Mouse (Mus musculus): ENCODE data around the gene Sgta. TPM values are rescaled to one million over a fixed set of nuclear protein-coding genes. Genes with fewer than 3 reads are reported as not detected.
"Not testable (repeated sequence)": the region's sequence is repeated elsewhere in the genome, so short reads cannot be mapped to it uniquely, and the experiment has no call there.

The Sgta gene
- total RNA-seq, 2 experiments from 2014 or later: 96.1 to 99.9 TPM

DNA sequence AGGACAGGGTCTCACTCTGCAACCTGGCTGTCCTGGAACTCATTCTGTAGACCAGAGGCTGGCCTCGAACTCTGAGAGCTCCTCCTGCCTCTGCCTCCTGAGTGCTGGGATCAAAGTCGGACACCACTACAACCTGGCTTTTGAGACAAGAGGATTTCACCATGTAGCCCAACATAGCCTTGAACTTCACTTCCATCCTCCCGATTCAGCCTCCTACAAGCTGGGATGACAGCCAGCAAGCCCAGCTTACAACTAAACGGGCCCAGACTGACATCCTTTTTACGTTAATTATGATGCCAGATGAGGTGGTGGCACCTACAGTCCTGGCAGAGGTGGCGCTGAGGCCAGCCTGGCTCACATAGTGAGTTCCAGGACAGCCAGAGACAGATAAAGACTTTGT, 1.1 kb downstream of the Sgta start:
- intact Hi-C loops (cut with DNase I): no loop called here

GRCm38 (mm10) chr10:81057406-81058130, 2.4 kb downstream of the Sgta start:
- peak; percentile 20 to 24 for DNase-seq
- intact Hi-C loops (cut with DNase I): no loop called here

More for the DNA sequence above, 1.1 kb downstream of the Sgta start:
- no peak for DNase-seq

DNA sequence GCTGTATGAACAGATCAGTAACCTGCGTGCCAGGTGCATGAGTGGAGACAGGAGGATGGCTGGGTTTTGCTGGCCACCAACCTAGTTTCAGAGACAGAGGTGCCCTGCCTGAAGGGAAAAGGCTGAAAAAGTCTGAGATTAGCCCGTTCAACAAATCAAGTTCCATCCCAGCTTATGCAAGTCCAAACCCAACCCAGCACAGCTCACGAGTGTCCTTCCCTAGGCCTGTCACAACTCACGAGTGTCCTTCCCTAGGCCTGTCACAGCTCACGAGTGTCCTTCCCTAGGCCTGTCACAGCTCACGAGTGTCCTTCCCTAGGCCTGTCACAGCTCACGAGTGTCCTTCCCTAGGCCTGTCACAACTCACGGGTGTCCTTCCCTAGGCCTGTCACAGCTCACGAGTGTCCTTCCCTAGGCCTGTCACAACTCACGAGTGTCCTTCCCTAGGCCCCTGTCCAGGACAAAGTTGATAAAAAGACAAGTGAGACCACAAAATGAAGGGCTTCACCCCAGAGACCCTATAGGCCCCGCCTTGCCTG, 4.1 kb downstream of the Sgta start:
- intact Hi-C loops (cut with DNase I); DNase-seq: not testable (repeated sequence)

DNA sequence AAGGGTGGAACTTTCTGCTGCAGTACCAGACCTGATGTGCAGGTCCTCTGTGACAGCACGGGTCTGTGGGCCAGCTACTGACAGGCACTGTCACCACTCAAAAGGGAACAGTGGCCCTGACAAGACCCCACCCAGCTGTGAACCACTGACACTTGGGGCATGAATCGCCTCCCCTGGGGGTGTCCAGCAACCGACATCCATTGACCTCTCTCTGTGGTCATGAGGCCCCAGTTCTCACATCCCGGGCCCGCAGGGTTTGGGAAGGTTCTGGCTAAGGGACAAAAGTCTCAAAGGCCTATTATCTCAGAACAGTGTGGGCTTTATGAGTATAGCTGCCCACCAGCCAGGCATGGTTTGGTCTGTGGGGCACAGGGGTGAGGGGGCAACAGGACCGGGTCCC, 4.8 kb downstream of the Sgta start:
- no peak for DNase-seq
- intact Hi-C loops (cut with DNase I): no loop called here

GRCm38 (mm10) chr10:81052577-81052976, 7.4 kb downstream of the Sgta start:
- no peak for DNase-seq
- intact Hi-C loops (cut with DNase I): no loop called here

DNA sequence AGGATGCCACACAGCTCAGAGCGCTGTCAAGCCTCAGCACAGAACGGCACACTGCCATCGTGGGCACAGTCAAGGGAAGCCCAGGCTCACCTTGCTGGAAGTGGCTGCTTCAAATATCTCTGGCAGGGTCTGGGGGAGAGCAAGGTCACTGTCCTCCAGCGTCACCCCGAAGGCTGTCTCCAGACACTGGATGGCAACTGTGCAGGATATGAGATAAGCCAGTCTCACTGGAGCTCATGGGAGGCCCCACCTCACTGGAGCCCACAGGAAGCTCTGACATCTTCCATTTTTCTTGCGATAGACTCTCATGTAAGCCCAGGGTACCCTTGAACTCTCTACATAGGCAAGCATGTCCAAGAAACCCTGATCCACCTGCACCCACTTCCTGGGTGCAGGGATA, 8.8 kb downstream of the Sgta start:
- intact Hi-C loops (cut with DNase I): no loop called here
- DNase-seq: no peak

DNA sequence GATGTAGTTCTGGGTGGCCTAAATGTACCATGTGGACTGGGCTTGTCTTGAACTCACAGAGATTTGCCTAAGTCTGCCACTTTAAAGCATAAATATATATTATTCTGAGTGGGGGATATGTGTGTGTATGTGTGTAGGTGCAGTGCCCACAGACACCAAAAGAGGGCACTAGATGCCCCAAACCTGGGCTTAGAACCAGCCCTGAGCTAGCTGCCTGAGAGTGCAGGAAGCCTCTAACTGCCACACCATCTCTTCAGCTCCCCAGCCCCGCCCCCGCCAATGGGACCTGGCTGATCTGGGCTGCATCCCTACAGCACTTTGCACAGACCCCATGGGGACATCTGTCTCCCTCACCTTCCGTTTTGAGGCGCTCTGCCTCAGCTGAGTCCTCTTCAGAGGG, 9.3 kb downstream of the Sgta start:
- intact Hi-C loops (cut with DNase I): no loop called here
- DNase-seq: no peak

DNA sequence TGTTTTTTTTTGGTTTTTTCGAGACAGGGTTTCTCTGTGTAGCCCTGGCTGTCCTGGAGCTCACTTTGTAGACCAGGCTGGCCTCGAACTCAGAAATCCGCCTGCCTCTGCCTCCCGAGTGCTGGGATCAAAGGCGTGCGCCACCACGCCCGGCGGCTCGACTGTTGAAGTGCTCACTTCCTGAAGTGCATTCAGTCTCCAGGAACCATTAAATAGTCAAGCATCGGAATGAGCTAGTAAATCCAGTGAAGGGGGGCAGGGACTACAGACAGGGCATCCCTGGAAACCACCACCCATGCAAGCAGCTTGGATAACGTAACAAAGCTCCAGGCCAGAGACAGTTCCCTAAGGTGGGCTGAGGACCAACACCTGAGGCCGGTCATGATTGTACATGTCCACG, 14.7 kb downstream of the Sgta start:
- DNase-seq; intact Hi-C loops (cut with DNase I): not testable (repeated sequence)

DNA sequence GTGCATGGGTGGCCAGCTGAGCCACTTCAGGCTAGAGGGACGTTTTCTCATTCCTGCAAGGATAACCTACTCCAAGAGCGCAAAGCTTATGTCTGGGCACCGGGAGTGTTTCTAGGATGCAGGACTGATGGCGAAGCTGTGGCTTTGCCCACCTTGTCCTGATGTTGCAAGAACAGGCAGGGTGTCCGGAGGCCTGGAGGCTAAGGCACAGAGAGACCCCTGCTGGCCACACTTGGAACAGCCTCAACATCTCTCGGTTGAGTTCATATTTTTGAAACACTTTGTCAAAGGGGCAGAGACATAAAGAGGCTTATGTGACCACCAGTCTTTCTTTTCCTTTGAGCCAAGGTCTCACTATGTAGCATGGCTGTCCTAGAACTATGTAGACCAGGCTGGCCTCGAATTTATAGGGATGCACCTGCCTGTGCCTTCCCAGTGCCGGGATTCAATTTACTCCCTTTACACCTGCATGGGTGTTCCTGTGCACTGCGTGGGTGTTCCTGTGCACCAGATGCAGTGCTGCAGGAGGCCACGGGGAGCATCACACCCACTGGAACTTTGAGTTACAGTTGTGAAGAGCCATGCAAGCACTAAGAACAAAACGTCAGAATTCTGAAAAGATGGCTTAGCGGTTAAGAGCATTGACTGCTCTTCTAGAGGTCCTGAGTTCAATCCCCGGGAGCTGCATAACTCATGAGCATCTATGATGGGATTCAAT, 18.4 kb downstream of the Sgta start:
- DNase-seq: peak; percentile 71 to 74
- intact Hi-C loops (cut with DNase I): loop anchor here (1.0 to 2.0 kb wide), 2 partner anchors 23 to 41 kb away; no protein-coding TSS in a partner anchor

DNA sequence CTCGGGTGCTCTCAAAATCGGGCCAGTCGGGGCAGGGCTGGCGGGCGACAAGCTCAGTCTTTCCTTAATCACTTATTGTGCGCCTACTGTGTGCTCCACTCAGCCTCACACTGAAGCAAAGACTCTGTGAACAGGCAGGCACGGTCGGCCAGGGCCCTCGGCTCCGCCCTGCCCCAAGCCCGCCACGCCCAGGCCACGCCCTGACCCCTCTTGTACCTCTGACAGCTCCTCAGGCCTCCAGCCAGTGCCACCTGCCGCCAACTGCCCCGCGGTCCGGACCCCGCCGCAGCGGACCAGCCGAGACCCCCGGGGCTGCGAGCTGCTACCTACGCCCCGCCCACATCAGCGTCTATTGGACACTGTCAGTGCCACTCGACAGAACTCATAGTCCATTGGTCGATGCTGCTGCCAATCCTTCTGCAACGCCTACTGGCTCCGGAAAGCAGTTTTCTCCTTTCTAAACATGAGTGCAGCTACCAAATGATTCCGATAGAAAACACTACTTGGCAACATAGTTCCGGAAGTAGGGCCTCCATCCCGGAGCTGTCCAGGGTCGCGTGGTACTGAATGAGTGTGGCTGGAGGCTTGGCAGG, 22.9 kb downstream of the Sgta start, which contains the start of gene Slc39a3:
Gene Slc39a3, minus strand, starts transcription at position 439 of the 593 bp plus-strand sequence.
- intact Hi-C loops (cut with DNase I): no loop called here

DNA sequence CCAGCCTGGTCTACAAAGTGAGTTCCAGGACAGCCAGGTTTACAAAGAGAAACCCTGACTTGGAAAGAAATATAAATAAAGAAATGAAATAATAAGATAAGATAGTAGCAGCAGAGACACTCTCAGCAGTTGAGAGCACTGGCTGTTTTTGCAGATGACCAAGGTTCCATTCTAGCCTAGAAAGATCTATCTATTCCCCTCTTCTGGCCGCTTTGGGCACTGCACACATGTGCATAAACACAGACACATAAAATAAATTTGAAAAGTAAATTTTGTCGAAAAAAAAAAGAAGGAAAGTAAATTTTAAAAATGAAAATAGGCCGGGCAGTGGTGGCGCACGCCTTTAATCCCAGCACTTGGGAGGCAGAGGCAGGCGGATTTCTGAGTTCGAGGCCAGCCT, 23.7 kb downstream of the Sgta start:
- intact Hi-C loops (cut with DNase I): no loop called here
- no peak for DNase-seq

More for the DNA sequence above, 22.9 kb downstream of the Sgta start, which contains the start of gene Slc39a3:
- peak; percentile 100 for DNase-seq

GRCm38 (mm10) chr10:81033586-81033985, 26.4 kb downstream of the Sgta start:
- DNase-seq: no peak
- intact Hi-C loops (cut with DNase I): no loop called here

DNA sequence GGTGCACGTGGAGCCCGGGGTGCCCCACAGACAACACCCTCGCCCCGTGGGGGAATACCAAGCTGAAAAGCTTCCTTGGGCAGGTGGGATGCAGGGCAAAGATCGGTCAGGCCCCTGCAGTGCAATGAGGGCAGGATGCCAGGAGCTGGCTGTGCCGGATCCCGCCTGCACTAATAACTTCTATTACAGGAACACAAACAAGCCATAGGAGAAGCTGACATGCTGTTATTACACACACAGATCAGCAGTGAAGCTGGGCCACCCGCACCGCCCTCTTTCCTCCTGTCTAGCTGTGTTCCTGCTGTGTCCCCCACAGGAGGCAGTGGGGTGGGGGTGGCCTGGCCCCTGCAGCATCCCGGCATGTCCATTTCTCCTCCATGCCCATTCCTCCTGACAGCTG, 30.9 kb downstream of the Sgta start:
- no peak for DNase-seq
- intact Hi-C loops (cut with DNase I): no loop called here

- intact Hi-C loops (cut with DNase I): no loop called here
- no peak for DNase-seq
Observed at GRCm38 (mm10) chr10:81028219-81028618, 31.8 kb downstream of the Sgta start.

GRCm38 (mm10) chr10:81027331-81027730, 32.6 kb downstream of the Sgta start:
- peak in 1 of 2 experiments; percentile 18 for DNase-seq
- intact Hi-C loops (cut with DNase I): no loop called here

DNA sequence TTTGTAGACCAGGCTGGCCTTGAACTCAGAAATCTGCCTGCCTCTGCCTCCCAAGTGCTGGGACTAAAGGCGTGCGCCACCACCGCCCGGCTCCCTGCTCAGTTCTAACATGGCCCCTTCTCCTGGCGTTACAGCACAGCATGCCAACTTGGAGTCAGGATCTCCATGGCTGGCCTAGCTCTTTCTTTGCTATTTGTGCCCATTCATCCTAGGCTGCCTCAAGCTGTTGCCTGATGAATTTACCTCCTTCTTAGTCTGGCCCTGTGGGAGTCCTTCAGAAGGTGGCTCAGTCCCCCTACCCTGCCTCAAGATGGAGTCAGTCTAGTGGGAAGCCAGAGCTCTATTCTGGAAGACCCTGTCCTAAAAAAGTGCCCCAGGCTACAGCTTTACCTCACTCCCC, 33.1 kb downstream of the Sgta start:
- intact Hi-C loops (cut with DNase I): no loop called here

DNA sequence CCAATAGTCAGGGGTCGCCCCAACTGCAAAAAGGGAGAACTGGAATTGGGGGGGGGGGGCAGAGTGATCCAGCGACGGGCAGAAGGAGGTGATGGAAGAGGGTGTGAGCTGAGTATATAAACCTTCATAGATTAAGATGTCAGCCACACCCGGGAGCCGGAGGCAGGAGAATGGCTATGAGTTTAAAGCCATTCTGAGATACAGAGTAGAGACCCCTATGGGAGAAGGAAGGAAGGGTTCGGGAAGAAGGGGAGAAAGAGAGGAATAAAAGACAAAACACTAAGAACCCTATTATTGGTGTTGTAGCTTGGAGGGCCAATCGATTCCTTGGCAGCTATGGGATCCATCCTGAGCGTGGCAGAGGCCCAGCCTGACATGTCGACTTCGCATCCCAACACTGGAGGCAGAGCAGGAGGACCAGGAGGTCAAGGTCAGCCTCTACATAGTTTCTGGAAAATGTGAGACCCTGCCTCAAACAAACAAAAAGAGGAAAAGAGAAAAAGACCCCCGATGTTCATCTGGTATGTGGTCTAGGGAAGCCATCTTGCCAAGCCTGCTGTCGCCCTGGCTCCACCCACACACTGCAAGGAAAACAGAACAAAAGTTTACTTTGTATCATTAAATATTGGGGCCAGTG, 34.2 kb downstream of the Sgta start, which contains the start of gene Diras1:
Gene Diras1, minus strand, starts transcription at position 24 of the 637 bp plus-strand sequence.
- intact Hi-C loops (cut with DNase I): no loop called here
- no peak for DNase-seq

More for the DNA sequence above, 33.1 kb downstream of the Sgta start:
- DNase-seq: no peak

GRCm38 (mm10) chr10:81025047-81025621, 34.8 kb downstream of the Sgta start:
- intact Hi-C loops (cut with DNase I): no loop called here
- DNase-seq: no peak

GRCm38 (mm10) chr10:81024346-81024937, 35.5 kb downstream of the Sgta start:
- intact Hi-C loops (cut with DNase I): loop anchor here (5.0 kb wide), 1 partner anchor 138 kb away; no protein-coding TSS in a partner anchor
- DNase-seq: no peak

DNA sequence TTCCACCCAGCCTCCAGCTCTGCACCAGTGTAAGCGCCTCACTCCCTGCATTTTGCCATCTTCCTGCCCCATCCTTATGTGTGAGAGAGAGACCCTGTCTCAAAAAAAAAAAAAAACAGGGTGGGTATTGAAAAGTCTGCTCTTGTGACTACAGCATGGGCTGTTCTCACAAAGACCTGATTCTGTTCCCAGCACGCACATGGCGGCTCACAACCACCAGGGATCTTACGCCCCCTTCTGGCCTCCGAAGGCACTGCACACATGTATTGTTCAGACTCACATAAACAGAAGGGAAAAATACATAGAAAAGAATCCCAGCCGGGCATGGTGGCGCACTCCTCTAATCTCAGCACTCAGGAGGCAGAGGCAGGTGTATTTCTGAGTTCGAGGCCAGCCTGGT, 37.2 kb downstream of the Sgta start:
- DNase-seq: no peak
- intact Hi-C loops (cut with DNase I): loop anchor here (5.0 kb wide), 1 partner anchor 140 kb away; no protein-coding TSS in a partner anchor
